Mouse (Mus musculus) neural tube, embryonic 12.5 days (tissue): ENCODE results near the gene Gm10447. TPM values are rescaled to one million over a fixed set of nuclear protein-coding genes. Genes with fewer than 3 reads are reported as not detected.
A peak's percentile ranks its signal among the peaks of the same experiment; 100 is the strongest.

Experiments used
- ATAC-seq: fragments of 200-750 bp; cut with Nextera tagmentation; 2 replicates; pipeline ENCODE4 v1.8.0; 2017; ENCODE audit warnings: low read depth, mild to moderate bottlenecking, moderate TSS enrichment, moderate library complexity; ENCODE audit not compliant: low FRiP score
- H3K27ac ChIP-seq: fragments of 300-500 bp; sonication (generic); 2 replicates; pipeline ENCODE4 v1.5.1; 2016
- H3K27me3 ChIP-seq: fragments of 300-500 bp; sonication (generic); replicated peaks from 2 replicates; pipeline ENCODE4 v1.6.1; 2016; ENCODE audit warnings: mild to moderate bottlenecking
- H3K36me3 ChIP-seq: fragments of 300-500 bp; sonication (generic); 2 replicates; pipeline ENCODE4 v1.6.1; 2016; ENCODE audit warnings: mild to moderate bottlenecking
- H3K4me1 ChIP-seq: fragments of 300-500 bp; sonication (generic); 2 replicates; pipeline ENCODE4 v1.6.1; 2016
- H3K4me2 ChIP-seq: fragments of 300-500 bp; sonication (generic); replicated peaks from 2 replicates; pipeline ENCODE4 v1.6.1; 2016; ENCODE audit warnings: mild to moderate bottlenecking
- H3K4me3 ChIP-seq: fragments of 300-500 bp; sonication (generic); 2 replicates; pipeline ENCODE4 v1.5.1; 2016
- H3K9ac ChIP-seq: fragments of 300-500 bp; sonication (generic); 2 replicates; pipeline ENCODE4 v1.6.1; 2016; ENCODE audit warnings: mild to moderate bottlenecking
- H3K9me3 ChIP-seq: fragments of 300-500 bp; sonication (generic); 2 replicates; pipeline ENCODE4 v1.6.1; 2016; ENCODE audit warnings: mild to moderate bottlenecking
- WGBS: fragments of 180-500 bp; shearing (Covaris S2); methylation state at CpG from one replicate; pipeline ENCODE4 v1.1.7; 2016; 5-methylcytosine and 5-hydroxymethylcytosine counted together
- polyA plus RNA-seq: library from polyadenylated mRNA; unstranded; fragments of >200 nt; fragmentation: Nextera tagmentation; extraction: Ambion mirVana; gene quantifications from 2 replicates; pipeline ENCODE4 v1.2.1, GENCODE M21; 2016

The Gm10447 gene
- polyA plus RNA-seq, 1 experiment from 2014 or later, result 0.13 TPM

- Histone ChIP-seq H3K9me3 (0 out of 2 replicates have a peak, but pooled peaks cover 3% of the 10 kb centered on the region), H3K27me3 (peaks cover 23% of the 10 kb centered on the region), H3K27ac (no peak overlapping the region), H3K9ac (no peak overlapping the region), H3K4me2 (no peak overlapping the region), H3K36me3 (no peaks in the 10 kb centered on the region), H3K4me1 (peaks cover 30% of the 10 kb centered on the region), H3K4me3 (no peak overlapping the region)
- WGBS, result 95% methylated on average over 5 of the region's 5 CpGs
- ATAC-seq, result no peak
These were observed 32.1 kb upstream of the Gm10447 start for GRCm38 (mm10) chr11:53489007-53489406.

- H3K36me3 ChIP-seq, result no peaks in the 10 kb centered on the region
- H3K9me3 ChIP-seq, result 0 out of 2 replicates have a peak, but pooled peaks cover 3% of the 10 kb centered on the region
- H3K4me2 ChIP-seq, result peak overlapping the region; percentile 51
- peaks cover 15% of the 10 kb centered on the region for H3K4me1 ChIP-seq
- H3K9ac ChIP-seq, result no peak overlapping the region; the same call in 1 of the 2 replicates
- no peak overlapping the region for H3K27ac ChIP-seq
- peak overlapping the region; percentile 16 for H3K4me3 ChIP-seq
- peaks cover 34% of the 10 kb centered on the region for H3K27me3 ChIP-seq
- 12% methylated on average over 27 of the region's 27 CpGs for WGBS
- no peak for ATAC-seq
These were observed 30.1 kb upstream of the Gm10447 start for GRCm38 (mm10) chr11:53486822-53487594.

GRCm38 (mm10) chr11:53486351-53486750 lies 29.4 kb upstream of the Gm10447 start:
- 0 out of 2 replicates have a peak, but pooled peaks cover 3% of the 10 kb centered on the region for H3K9me3 ChIP-seq
- no peak for ATAC-seq
- H3K27me3 ChIP-seq, result peaks cover 40% of the 10 kb centered on the region
- no peak overlapping the region for H3K4me3 ChIP-seq
- no peaks in the 10 kb centered on the region for H3K36me3 ChIP-seq
- WGBS, result 75% methylated on average over 3 of the region's 3 CpGs
- H3K27ac ChIP-seq, result no peak overlapping the region
- H3K9ac ChIP-seq, result no peak overlapping the region
- H3K4me2 ChIP-seq, result no peak overlapping the region
- H3K4me1 ChIP-seq, result peaks cover 10% of the 10 kb centered on the region

- Histone ChIP-seq H3K4me2 (no peak overlapping the region), H3K9me3 (0 out of 2 replicates have a peak, but pooled peaks cover 3% of the 10 kb centered on the region), H3K4me1 (peaks cover 10% of the 10 kb centered on the region), H3K27me3 (peaks cover 46% of the 10 kb centered on the region), H3K36me3 (no peaks in the 10 kb centered on the region), H3K9ac (no peak overlapping the region), H3K27ac (no peak overlapping the region), H3K4me3 (no peak overlapping the region)
- ATAC-seq, result no peak
- 45% methylated on average over 3 of the region's 3 CpGs for WGBS
These were observed 28.8 kb upstream of the Gm10447 start for GRCm38 (mm10) chr11:53485719-53486118.

GRCm38 (mm10) chr11:53483159-53483891 lies 26.4 kb upstream of the Gm10447 start:
- WGBS, result 75% methylated on average over 9 of the region's 9 CpGs
- ATAC-seq, result no peak
- H3K9ac ChIP-seq, result no peak overlapping the region

GRCm38 (mm10) chr11:53481088-53481730 lies 24.3 kb upstream of the Gm10447 start:
- no peak for ATAC-seq
- H3K27me3 ChIP-seq, result peaks cover 63% of the 10 kb centered on the region

More at GRCm38 (mm10) chr11:53483159-53483891, 26.4 kb upstream of the Gm10447 start:
- H3K4me1 ChIP-seq, result peaks cover 28% of the 10 kb centered on the region
- H3K9me3 ChIP-seq, result 0 out of 2 replicates have a peak, but pooled peaks cover 8% of the 10 kb centered on the region
- H3K36me3 ChIP-seq, result no peaks in the 10 kb centered on the region
- no peak overlapping the region for H3K4me3 ChIP-seq
- no peak overlapping the region for H3K27ac ChIP-seq
- H3K27me3 ChIP-seq, result peaks cover 67% of the 10 kb centered on the region
- no peak overlapping the region for H3K4me2 ChIP-seq

GRCm38 (mm10) chr11:53479783-53480301 lies 22.9 kb upstream of the Gm10447 start, which contains the start of the genes Gm9945 and Sowaha:
TSS of gene Gm9945 (plus strand) at chr11:53480166.
TSS of gene Sowaha (minus strand) at chr11:53480274.
- peak; percentile 56; the same call in 1 of the 2 replicates for ATAC-seq
- Histone ChIP-seq H3K36me3 (no peaks in the 10 kb centered on the region), H3K27me3 (peaks cover 65% of the 10 kb centered on the region), H3K9ac (peak within 1 kb of the TSS; percentile 45), H3K9me3 (0 out of 2 replicates have a peak, but pooled peaks cover 8% of the 10 kb centered on the region), H3K4me2 (peak within 1 kb of the TSS; percentile 73), H3K4me3 (peak within 1 kb of the TSS; percentile 38), H3K4me1 (peaks cover 19% of the 10 kb centered on the region), H3K27ac (no peak within 1 kb of the TSS)
- 3% methylated on average over 40 of the region's 40 CpGs for WGBS

More at GRCm38 (mm10) chr11:53481088-53481730, 24.3 kb upstream of the Gm10447 start:
- Histone ChIP-seq H3K4me3 (no peak overlapping the region), H3K36me3 (no peaks in the 10 kb centered on the region), H3K4me2 (no peak overlapping the region), H3K9ac (no peak overlapping the region), H3K27ac (no peak overlapping the region), H3K4me1 (peaks cover 19% of the 10 kb centered on the region), H3K9me3 (0 out of 2 replicates have a peak, but pooled peaks cover 8% of the 10 kb centered on the region)
- WGBS, result 74% methylated on average over 4 of the region's 4 CpGs

GRCm38 (mm10) chr11:53479171-53479782 lies 22.4 kb upstream of the Gm10447 start:
- peak overlapping the region; percentile 45 for H3K9ac ChIP-seq
- H3K9me3 ChIP-seq, result 0 out of 2 replicates have a peak, but pooled peaks cover 8% of the 10 kb centered on the region
- H3K4me2 ChIP-seq, result peak overlapping the region; percentile 73
- H3K27me3 ChIP-seq, result peaks cover 70% of the 10 kb centered on the region
- no peak overlapping the region for H3K27ac ChIP-seq
- H3K4me3 ChIP-seq, result peak overlapping the region; percentile 38
- WGBS, result 1% methylated on average over 62 of the region's 62 CpGs
- peaks cover 19% of the 10 kb centered on the region for H3K4me1 ChIP-seq
- no peaks in the 10 kb centered on the region for H3K36me3 ChIP-seq
- peak; percentile 70 for ATAC-seq

GRCm38 (mm10) chr11:53478383-53479170 lies 21.7 kb upstream of the Gm10447 start:
- Histone ChIP-seq H3K36me3 (no peaks in the 10 kb centered on the region), H3K4me2 (peak overlapping the region; percentile 73), H3K4me3 (peak overlapping the region; percentile 38), H3K27me3 (peaks cover 69% of the 10 kb centered on the region), H3K27ac (no peak overlapping the region), H3K4me1 (peaks cover 19% of the 10 kb centered on the region), H3K9ac (peak overlapping the region; percentile 45), H3K9me3 (0 out of 2 replicates have a peak, but pooled peaks cover 8% of the 10 kb centered on the region)
- ATAC-seq, result no peak
- WGBS, result 5% methylated on average over 79 of the region's 79 CpGs

- H3K4me1 ChIP-seq, result peaks cover 19% of the 10 kb centered on the region
- H3K4me2 ChIP-seq, result peak overlapping the region; percentile 73; the same call in 1 of the 2 replicates
- ATAC-seq, result no peak
- 0 out of 2 replicates have a peak, but pooled peaks cover 8% of the 10 kb centered on the region for H3K9me3 ChIP-seq
- H3K36me3 ChIP-seq, result no peaks in the 10 kb centered on the region
- no peak overlapping the region for H3K4me3 ChIP-seq
- no peak overlapping the region for H3K9ac ChIP-seq
- H3K27me3 ChIP-seq, result peaks cover 71% of the 10 kb centered on the region
- no peak overlapping the region for H3K27ac ChIP-seq
- 46% methylated on average over 7 of the region's 7 CpGs for WGBS
These were observed 20.9 kb upstream of the Gm10447 start for GRCm38 (mm10) chr11:53477833-53478232.
